Mouse (Mus musculus): ENCODE data around the gene Tmem79. TPM values are rescaled to one million over a fixed set of nuclear protein-coding genes. Genes with fewer than 3 reads are reported as not detected.
"Not testable (repeated sequence)": the region's sequence is repeated elsewhere in the genome, so short reads cannot be mapped to it uniquely, and the experiment has no call there.

The Tmem79 gene
- polyA plus RNA-seq, 1 experiment from 2014 or later: 1.2 TPM

- not testable (repeated sequence) for H3K4me3 ChIP-seq (replicated peaks; ENCODE audit: low read depth, low read length); H3K9ac ChIP-seq (replicated peaks; ENCODE audit: low read length); H3K9me3 ChIP-seq (ENCODE audit: control insufficient read depth, low read length); H3K4me2 ChIP-seq (ENCODE audit: low read length); H3K4me1 ChIP-seq (ENCODE audit: control insufficient read depth, insufficient read depth, low read length); H3K27me3 ChIP-seq (ENCODE audit: control insufficient read depth, insufficient read depth, low read length); ATAC-seq (ENCODE audit: low FRiP score, low TSS enrichment); H3K36me3 ChIP-seq (ENCODE audit: control insufficient read depth, insufficient read depth, low read length); H3K27ac ChIP-seq (replicated peaks; ENCODE audit: low read depth, low read length); DNase-seq
- WGBS: 93% methylated on average over 9 of the region's 9 CpGs
These were observed 36.7 kb upstream of the Tmem79 start, which contains the start of gene Bglap3 for GRCm38 (mm10) chr3:88372643-88373042. TSS of gene Bglap3 (minus strand) at chr3:88372743.

- WGBS: 91% methylated on average over 7 of the region's 7 CpGs
- H3K27me3 ChIP-seq (ENCODE audit: control insufficient read depth, insufficient read depth, low read length); H3K27ac ChIP-seq (replicated peaks; ENCODE audit: low read depth, low read length); H3K4me1 ChIP-seq (ENCODE audit: control insufficient read depth, insufficient read depth, low read length); H3K9me3 ChIP-seq (ENCODE audit: control insufficient read depth, low read length); H3K4me3 ChIP-seq (replicated peaks; ENCODE audit: low read depth, low read length); H3K4me2 ChIP-seq (ENCODE audit: low read length); H3K9ac ChIP-seq (replicated peaks; ENCODE audit: low read length); DNase-seq; H3K36me3 ChIP-seq (ENCODE audit: control insufficient read depth, insufficient read depth, low read length); ATAC-seq (ENCODE audit: low FRiP score, low TSS enrichment): not testable (repeated sequence)
These were observed 32.6 kb upstream of the Tmem79 start for GRCm38 (mm10) chr3:88368511-88368910.

- H3K4me1 ChIP-seq (ENCODE audit: control insufficient read depth, insufficient read depth, low read length); H3K4me3 ChIP-seq (replicated peaks; ENCODE audit: low read depth, low read length); H3K9ac ChIP-seq (replicated peaks; ENCODE audit: low read length); H3K36me3 ChIP-seq (ENCODE audit: control insufficient read depth, insufficient read depth, low read length); H3K27me3 ChIP-seq (ENCODE audit: control insufficient read depth, insufficient read depth, low read length); H3K9me3 ChIP-seq (ENCODE audit: control insufficient read depth, low read length); H3K27ac ChIP-seq (replicated peaks; ENCODE audit: low read depth, low read length); ATAC-seq (ENCODE audit: low FRiP score, low TSS enrichment); H3K4me2 ChIP-seq (ENCODE audit: low read length); DNase-seq: not testable (repeated sequence)
- 43% methylated on average over 3 of the region's 7 CpGs for WGBS
These were observed 31.6 kb upstream of the Tmem79 start for GRCm38 (mm10) chr3:88367517-88367916.

- H3K27ac ChIP-seq (replicated peaks; ENCODE audit: low read depth, low read length): not testable (repeated sequence)
These were observed 31.0 kb upstream of the Tmem79 start for GRCm38 (mm10) chr3:88366830-88367428.

GRCm38 (mm10) chr3:88365705-88366361 is 29.9 kb upstream of the Tmem79 start:
- peaks cover 22% of the 10 kb centered on the region for H3K36me3 ChIP-seq (ENCODE audit: control insufficient read depth, insufficient read depth, low read length)
- no peaks in the 10 kb centered on the region for H3K4me1 ChIP-seq (ENCODE audit: control insufficient read depth, insufficient read depth, low read length)
- no peak overlapping the region for H3K27ac ChIP-seq (replicated peaks; ENCODE audit: low read depth, low read length)
- H3K9me3 ChIP-seq (ENCODE audit: control insufficient read depth, low read length): 0 out of 2 replicates have a peak, but pooled peaks cover 4% of the 10 kb centered on the region
- no peak overlapping the region for H3K4me2 ChIP-seq (ENCODE audit: low read length)
- DNase-seq (no peak), ATAC-seq (ENCODE audit: low FRiP score, low TSS enrichment) (no peak)
- no peak overlapping the region for H3K9ac ChIP-seq (replicated peaks; ENCODE audit: low read length)
- H3K4me3 ChIP-seq (replicated peaks; ENCODE audit: low read depth, low read length): no peak overlapping the region
- H3K27me3 ChIP-seq (ENCODE audit: control insufficient read depth, insufficient read depth, low read length): peaks cover 7% of the 10 kb centered on the region
- WGBS: 41% methylated on average over 34 of the region's 34 CpGs

More at GRCm38 (mm10) chr3:88366830-88367428, 31.0 kb upstream of the Tmem79 start:
- Histone ChIP-seq H3K4me2 (ENCODE audit: low read length) (peak overlapping the region; percentile 37), H3K36me3 (ENCODE audit: control insufficient read depth, insufficient read depth, low read length) (peaks cover 11% of the 10 kb centered on the region), H3K4me3 (replicated peaks; ENCODE audit: low read depth, low read length) (0 out of 2 replicates have a peak overlapping the region, but pooled peaks have one; percentile 10)
- H3K27me3 ChIP-seq (ENCODE audit: control insufficient read depth, insufficient read depth, low read length); H3K9ac ChIP-seq (replicated peaks; ENCODE audit: low read length); H3K9me3 ChIP-seq (ENCODE audit: control insufficient read depth, low read length); H3K4me1 ChIP-seq (ENCODE audit: control insufficient read depth, insufficient read depth, low read length): not testable (repeated sequence)
- under 1% methylated on average over 17 of the region's 22 CpGs for WGBS
- peak; percentile 44 for DNase-seq
- peak; percentile 68 for ATAC-seq (ENCODE audit: low FRiP score, low TSS enrichment)

- Histone ChIP-seq H3K4me1 (ENCODE audit: control insufficient read depth, insufficient read depth, low read length) (no peaks in the 10 kb centered on the region), H3K27ac (replicated peaks; ENCODE audit: low read depth, low read length) (no peak within 1 kb of the TSS)
These were observed 28.4 kb upstream of the Tmem79 start, which contains the start of gene Paqr6 for GRCm38 (mm10) chr3:88364337-88364736. TSS of gene Paqr6 (plus strand) at chr3:88364584.

GRCm38 (mm10) chr3:88363700-88364099 is 27.8 kb upstream of the Tmem79 start:
- peaks cover 44% of the 10 kb centered on the region for H3K36me3 ChIP-seq (ENCODE audit: control insufficient read depth, insufficient read depth, low read length)
- WGBS: 61% methylated on average over 4 of the region's 4 CpGs
- no peak overlapping the region for H3K27ac ChIP-seq (replicated peaks; ENCODE audit: low read depth, low read length)

More at GRCm38 (mm10) chr3:88364337-88364736, 28.4 kb upstream of the Tmem79 start, which contains the start of gene Paqr6:
- Histone ChIP-seq H3K9me3 (ENCODE audit: control insufficient read depth, low read length) (no peaks in the 10 kb centered on the region), H3K36me3 (ENCODE audit: control insufficient read depth, insufficient read depth, low read length) (peaks cover 37% of the 10 kb centered on the region), H3K4me3 (replicated peaks; ENCODE audit: low read depth, low read length) (no peak within 1 kb of the TSS), H3K27me3 (ENCODE audit: control insufficient read depth, insufficient read depth, low read length) (peaks cover 7% of the 10 kb centered on the region), H3K4me2 (ENCODE audit: low read length) (no peak within 1 kb of the TSS), H3K9ac (replicated peaks; ENCODE audit: low read length) (no peak within 1 kb of the TSS)
- 2% methylated on average over 16 of the region's 16 CpGs for WGBS
- DNase-seq (peak; percentile 24), ATAC-seq (ENCODE audit: low FRiP score, low TSS enrichment) (no peak)

GRCm38 (mm10) chr3:88361612-88362313 is 25.8 kb upstream of the Tmem79 start:
- 89% methylated on average over 2 of the region's 2 CpGs for WGBS
- no peak overlapping the region for H3K9ac ChIP-seq (replicated peaks; ENCODE audit: low read length)
- DNase-seq (no peak), ATAC-seq (ENCODE audit: low FRiP score, low TSS enrichment) (no peak)
- H3K4me3 ChIP-seq (replicated peaks; ENCODE audit: low read depth, low read length): no peak overlapping the region
- H3K36me3 ChIP-seq (ENCODE audit: control insufficient read depth, insufficient read depth, low read length): peaks cover 63% of the 10 kb centered on the region
- no peaks in the 10 kb centered on the region for H3K9me3 ChIP-seq (ENCODE audit: control insufficient read depth, low read length)
- no peak overlapping the region for H3K4me2 ChIP-seq (ENCODE audit: low read length)
- no peak overlapping the region for H3K27ac ChIP-seq (replicated peaks; ENCODE audit: low read depth, low read length)
- H3K4me1 ChIP-seq (ENCODE audit: control insufficient read depth, insufficient read depth, low read length): no peaks in the 10 kb centered on the region
- H3K27me3 ChIP-seq (ENCODE audit: control insufficient read depth, insufficient read depth, low read length): peaks cover 7% of the 10 kb centered on the region

More at GRCm38 (mm10) chr3:88363700-88364099, 27.8 kb upstream of the Tmem79 start:
- ATAC-seq (ENCODE audit: low FRiP score, low TSS enrichment) (no peak), DNase-seq (peak; percentile 5)
- Histone ChIP-seq H3K9ac (replicated peaks; ENCODE audit: low read length) (no peak overlapping the region), H3K4me3 (replicated peaks; ENCODE audit: low read depth, low read length) (no peak overlapping the region), H3K27me3 (ENCODE audit: control insufficient read depth, insufficient read depth, low read length) (peaks cover 7% of the 10 kb centered on the region), H3K9me3 (ENCODE audit: control insufficient read depth, low read length) (no peaks in the 10 kb centered on the region), H3K4me2 (ENCODE audit: low read length) (no peak overlapping the region), H3K4me1 (ENCODE audit: control insufficient read depth, insufficient read depth, low read length) (no peaks in the 10 kb centered on the region)
